Mouse (Mus musculus) B cell, adult 2 months (primary cell): ENCODE results near the gene Glrx2.
A peak's percentile ranks its signal among the peaks of the same experiment; 100 is the strongest.

Experiments
- DNase-seq, 2 experiments: peaks; one replicate each; pipeline ENCODE4 v3.0.0; 2022

Glrx2 gene

GRCm38 (mm10) chr1:143745871-143746270 is 29.7 kb downstream of the Glrx2 start:
- no peak for DNase-seq

GRCm38 (mm10) chr1:143762159-143762558 is 46.0 kb downstream of the Glrx2 start:
- DNase-seq, result no peak

- DNase-seq, result no peak
Observed at GRCm38 (mm10) chr1:143764443-143764842, 48.3 kb downstream of the Glrx2 start.

GRCm38 (mm10) chr1:143765801-143766200 is 49.7 kb downstream of the Glrx2 start:
- no peak for DNase-seq

GRCm38 (mm10) chr1:143766238-143766637 is 50.1 kb downstream of the Glrx2 start:
- DNase-seq, result no peak

- no peak for DNase-seq
Observed at GRCm38 (mm10) chr1:143770444-143771109, 54.4 kb downstream of the Glrx2 start.

- DNase-seq, result no peak
Observed at GRCm38 (mm10) chr1:143773082-143773481, 56.9 kb downstream of the Glrx2 start.

- no peak for DNase-seq
Observed at GRCm38 (mm10) chr1:143773909-143774308, 57.8 kb downstream of the Glrx2 start.

GRCm38 (mm10) chr1:143776446-143777411 is 60.6 kb downstream of the Glrx2 start, which contains the start of the genes Trove2 and Uchl5:
Gene Trove2, minus strand, starts transcription at chr1:143777068.
Gene Uchl5, plus strand, starts transcription at chr1:143777272.
- DNase-seq, result peak; percentile 98

GRCm38 (mm10) chr1:143777558-143778218 is 61.5 kb downstream of the Glrx2 start:
- peak in 1 of 2 experiments; percentile 57 for DNase-seq

GRCm38 (mm10) chr1:143788584-143789227 is 72.6 kb downstream of the Glrx2 start:
- DNase-seq, result peak; percentile 79 to 83
